Mouse (Mus musculus) hindbrain, postnatal 0 days (tissue): ENCODE measurements around the gene Sympk. TPM values are rescaled to one million over a fixed set of nuclear protein-coding genes. Genes with fewer than 3 reads are reported as not detected.

Experiments used
- ATAC-seq: fragments of 200-750 bp; cut with Nextera tagmentation; 2 replicates; pipeline ENCODE4 v1.8.0; 2017; ENCODE audit warnings: mild to moderate bottlenecking, moderate TSS enrichment, moderate library complexity
- DNase-seq: peaks from one replicate; pipeline ENCODE4 v3.0.0-alpha.2; 2015; ENCODE audit warnings: low spot score
- H3K27ac ChIP-seq: fragments of 300-500 bp; sonication (generic); 2 replicates; pipeline ENCODE4 v1.5.1; 2014; ENCODE audit warnings: mild to moderate bottlenecking
- H3K27me3 ChIP-seq: fragments of 300-500 bp; sonication (generic); 2 replicates; pipeline ENCODE4 v1.6.1; 2014; ENCODE audit warnings: low read length, mixed read lengths; ENCODE audit not compliant: insufficient read depth
- H3K36me3 ChIP-seq: fragments of 300-500 bp; sonication (generic); 2 replicates; pipeline ENCODE4 v1.6.1; 2014; ENCODE audit warnings: low read length, mixed read lengths; ENCODE audit not compliant: insufficient read depth
- H3K4me1 ChIP-seq: fragments of 300-500 bp; sonication (generic); 2 replicates; pipeline ENCODE4 v1.6.1; 2014; ENCODE audit warnings: antibody characterized with exemption, low read length, mixed read lengths; ENCODE audit not compliant: insufficient read depth
- H3K4me2 ChIP-seq: fragments of 300-500 bp; sonication (generic); 2 replicates; pipeline ENCODE4 v1.6.1; 2014; ENCODE audit warnings: low read depth, mild to moderate bottlenecking, low read length, moderate library complexity, mixed read lengths
- H3K4me3 ChIP-seq: fragments of 300-500 bp; sonication (generic); 2 replicates; pipeline ENCODE4 v1.5.1; 2014; ENCODE audit warnings: low read length
- H3K9ac ChIP-seq: fragments of 300-500 bp; sonication (generic); replicated peaks from 2 replicates; pipeline ENCODE4 v1.6.1; 2014; ENCODE audit warnings: mild to moderate bottlenecking, low read length, moderate library complexity, mixed read lengths
- H3K9me3 ChIP-seq: fragments of 300-500 bp; sonication (generic); 2 replicates; pipeline ENCODE4 v1.6.1; 2016; ENCODE audit warnings: low read length, mixed read lengths
- CTCF ChIP-seq: IDR thresholded peaks from 2 replicates; pipeline ENCODE4 v1.5.1; 2016; ENCODE audit warnings: antibody characterized with exemption, control low read depth, low read depth
- WGBS: fragments of 180-500 bp; shearing (Covaris S2); extraction: QIAGEN DNeasy Blood & Tissue Kit; methylation state at CpG from one replicate; pipeline ENCODE4 v1.1.7; 2014; 5-methylcytosine and 5-hydroxymethylcytosine counted together
- polyA plus RNA-seq: library from polyadenylated mRNA; unstranded; fragments of >200 nt; fragmentation: Nextera tagmentation; extraction: Ambion mirVana; gene quantifications from 2 replicates; pipeline ENCODE4 v1.2.1, GENCODE M21; 2015
- total RNA-seq: library from RNA; depleted of rRNA; stranded (reverse); fragments of >200 nt; gene quantifications from 2 replicates; pipeline ENCODE4 v1.2.3, GENCODE M21; 2014

The Sympk gene
- total and polyA plus RNA-seq, 2 experiments from 2014 or later, result 19.2 to 85.4 TPM

DNA sequence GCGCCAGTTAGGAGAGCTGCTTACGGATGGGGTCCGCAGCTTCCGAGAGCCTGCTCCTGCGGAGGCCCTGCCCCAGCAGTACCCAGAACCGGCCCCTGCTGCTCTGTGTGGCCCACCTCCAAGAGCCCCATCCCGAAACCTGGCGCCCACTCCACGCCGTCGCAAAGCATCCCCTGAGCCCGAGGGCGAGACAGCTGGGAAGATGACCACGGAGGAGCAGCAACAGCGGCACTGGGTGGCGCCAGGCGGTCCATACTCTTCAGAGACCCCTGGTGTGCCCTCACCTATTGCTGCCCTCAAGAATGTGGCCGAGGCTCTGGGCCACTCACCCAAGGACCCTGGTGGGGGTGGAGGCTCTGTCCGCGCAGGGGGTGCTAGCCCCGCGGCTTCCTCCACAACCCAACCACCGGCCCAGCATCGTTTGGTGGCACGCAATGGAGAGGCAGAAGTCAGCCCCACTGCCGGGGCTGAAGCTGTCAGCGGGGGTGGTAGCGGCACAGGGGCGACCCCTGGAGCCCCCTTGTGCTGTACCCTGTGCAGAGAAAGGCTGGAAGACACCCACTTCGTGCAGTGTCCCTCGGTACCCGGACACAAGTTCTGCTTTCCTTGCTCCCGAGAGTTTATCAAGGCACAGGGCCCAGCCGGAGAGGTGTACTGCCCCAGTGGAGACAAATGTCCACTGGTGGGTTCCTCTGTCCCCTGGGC, 18.6 kb upstream of the Sympk start:
- no peaks in the 10 kb centered on the region for H3K36me3 ChIP-seq
- no peak overlapping the region; the same call in 1 of the 2 replicates for H3K9ac ChIP-seq
- peak overlapping the region; percentile 91 for H3K4me2 ChIP-seq
- no peaks in the 10 kb centered on the region for H3K27me3 ChIP-seq
- TF ChIP-seq CTCF, result no peak
- no peaks in the 10 kb centered on the region for H3K9me3 ChIP-seq
- peaks cover 19% of the 10 kb centered on the region for H3K4me1 ChIP-seq
- H3K4me3 ChIP-seq, result peak overlapping the region; percentile 59; the same call in 1 of the 2 replicates
- DNase-seq (no peak), ATAC-seq (no peak)
- no peak overlapping the region for H3K27ac ChIP-seq
- 72% methylated on average over 34 of the region's 34 CpGs for WGBS

DNA sequence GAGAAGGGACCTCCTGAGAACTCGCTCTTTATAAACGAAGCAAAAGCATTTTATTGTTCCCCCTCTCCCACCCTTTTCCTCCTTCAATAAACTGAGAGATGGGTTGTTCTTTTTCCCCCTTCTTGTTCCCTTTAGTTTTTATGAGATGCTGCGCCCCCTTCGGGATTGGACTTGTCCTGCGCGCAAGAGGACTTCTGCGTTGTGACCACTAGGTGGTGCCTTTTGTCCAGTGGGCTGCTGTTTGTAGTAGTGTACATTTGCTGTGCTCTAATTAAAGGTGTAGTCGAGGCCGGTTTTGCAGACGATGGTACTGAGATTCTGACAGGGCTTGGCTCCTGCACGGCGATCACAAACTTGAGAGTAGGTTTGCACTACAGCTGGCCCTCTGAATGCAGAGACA, 17.7 kb upstream of the Sympk start:
- H3K4me1 ChIP-seq, result peaks cover 19% of the 10 kb centered on the region
- H3K9ac ChIP-seq, result no peak overlapping the region
- WGBS, result 6% methylated on average over 12 of the region's 12 CpGs
- no peaks in the 10 kb centered on the region for H3K9me3 ChIP-seq
- H3K36me3 ChIP-seq, result no peaks in the 10 kb centered on the region
- DNase-seq (peak; percentile 95), ATAC-seq (no peak)
- no peak overlapping the region for H3K4me3 ChIP-seq
- peak; percentile 99 for TF ChIP-seq CTCF
- H3K27ac ChIP-seq, result no peak overlapping the region
- H3K27me3 ChIP-seq, result no peaks in the 10 kb centered on the region
- H3K4me2 ChIP-seq, result peak overlapping the region; percentile 91

DNA sequence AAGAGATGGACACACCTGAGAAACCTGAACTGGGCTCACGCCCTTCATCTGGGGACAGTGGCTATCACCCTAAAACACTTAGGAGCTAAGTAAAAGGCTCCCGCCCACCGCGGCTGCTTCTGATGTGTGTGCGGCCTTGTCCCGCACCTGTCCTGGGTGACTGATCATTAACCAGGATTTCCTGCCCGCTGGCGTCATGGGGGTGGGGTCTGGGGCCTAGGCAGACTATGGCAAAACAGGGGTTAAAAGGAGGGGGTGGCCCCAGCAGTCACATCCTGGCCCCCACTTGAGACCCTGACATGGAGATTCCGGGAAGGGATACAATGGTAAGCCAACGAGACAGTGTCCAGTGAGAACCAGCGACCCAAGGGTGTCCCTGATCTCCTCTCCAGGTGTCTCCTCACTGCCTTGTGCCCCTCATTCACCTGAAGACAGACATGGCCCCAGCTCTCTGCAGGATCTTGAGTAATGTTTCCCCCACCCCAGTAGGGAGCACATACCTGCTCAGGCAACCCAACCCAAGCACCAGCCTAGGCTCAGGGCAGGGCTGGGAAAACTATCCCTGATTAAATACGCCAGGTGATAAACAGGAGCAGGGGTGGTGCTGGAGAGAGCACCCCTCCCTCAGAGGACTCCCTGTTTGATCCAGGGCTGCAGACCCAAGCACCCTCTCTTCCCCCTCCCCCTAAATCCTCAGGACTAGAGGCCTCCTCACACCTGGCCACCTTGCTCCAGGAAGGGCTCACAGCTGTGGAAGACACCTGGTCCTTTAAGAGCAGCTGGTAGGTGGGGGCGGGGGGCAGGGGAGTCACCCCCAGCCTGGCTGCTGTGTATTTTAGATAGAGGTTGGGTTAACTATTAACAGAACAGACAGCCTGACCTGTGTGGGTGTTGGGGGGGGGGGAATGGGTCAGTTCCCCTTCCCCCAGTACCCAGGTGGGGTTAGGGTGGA, 16.9 kb upstream of the Sympk start:
- Histone ChIP-seq H3K9me3 (no peaks in the 10 kb centered on the region), H3K4me2 (no peak overlapping the region), H3K9ac (no peak overlapping the region), H3K4me3 (no peak overlapping the region), H3K27ac (no peak overlapping the region), H3K4me1 (peaks cover 19% of the 10 kb centered on the region), H3K27me3 (no peaks in the 10 kb centered on the region), H3K36me3 (no peaks in the 10 kb centered on the region)
- no peak for DNase-seq
- TF ChIP-seq CTCF, result no peak
- ATAC-seq, result no peak
- WGBS, result 80% methylated on average over 13 of the region's 13 CpGs

DNA sequence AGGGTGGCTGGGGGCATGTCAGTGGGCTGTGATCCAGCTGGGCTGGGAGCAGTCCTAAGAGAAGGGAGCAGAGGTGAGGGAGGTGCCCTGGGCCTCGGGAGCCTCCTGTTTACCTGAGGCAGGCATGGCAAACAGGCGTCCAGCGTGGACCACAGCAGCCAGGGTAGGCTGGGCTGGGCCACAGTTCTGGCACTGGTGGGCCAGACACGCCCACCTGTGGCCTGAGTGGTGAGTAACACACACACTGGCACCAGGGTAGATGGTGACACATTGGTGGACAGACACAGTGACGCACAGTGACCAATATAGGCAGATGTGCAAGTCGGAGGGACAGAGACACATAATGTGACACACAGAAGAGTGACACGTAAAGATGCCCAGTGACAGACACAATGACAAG, 13.6 kb upstream of the Sympk start:
- H3K4me1 ChIP-seq, result peaks cover 8% of the 10 kb centered on the region
- no peaks in the 10 kb centered on the region for H3K9me3 ChIP-seq
- no peak for TF ChIP-seq CTCF
- no peak overlapping the region for H3K4me3 ChIP-seq
- H3K27ac ChIP-seq, result no peak overlapping the region
- no peak overlapping the region for H3K9ac ChIP-seq
- WGBS, result 87% methylated on average over 7 of the region's 7 CpGs
- DNase-seq, result no peak
- H3K27me3 ChIP-seq, result no peaks in the 10 kb centered on the region
- ATAC-seq, result no peak
- no peaks in the 10 kb centered on the region for H3K36me3 ChIP-seq
- no peak overlapping the region for H3K4me2 ChIP-seq

DNA sequence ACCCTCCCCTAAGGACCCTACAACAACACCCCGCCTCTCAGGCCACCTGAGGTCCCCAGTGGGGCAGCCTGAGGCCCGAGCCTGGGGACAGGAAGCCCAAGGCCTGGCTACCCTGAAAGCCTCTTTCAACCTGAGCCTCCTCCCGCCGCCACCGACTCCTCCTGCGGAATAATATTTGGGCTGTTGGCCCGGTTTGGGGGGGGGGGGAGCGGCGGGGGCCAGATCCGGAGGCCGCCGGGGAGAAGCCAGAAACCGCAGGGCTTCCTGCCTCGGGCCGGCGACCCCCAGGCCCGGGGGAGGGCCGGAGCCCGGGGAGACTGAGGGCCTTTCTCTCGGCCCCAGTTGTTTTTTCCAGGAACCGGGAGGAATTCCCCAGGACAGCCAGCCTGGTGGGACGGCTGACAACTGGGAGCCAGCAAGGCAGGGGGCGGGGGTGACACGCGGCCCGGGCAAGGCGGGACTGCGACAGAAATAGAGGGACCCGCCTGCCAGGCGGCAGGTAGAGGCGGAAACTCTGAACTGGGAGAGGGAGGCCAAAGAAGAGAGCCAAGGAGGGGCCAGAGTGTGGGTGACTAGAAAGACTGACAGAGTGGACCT, 12.1 kb upstream of the Sympk start:
- no peaks in the 10 kb centered on the region for H3K36me3 ChIP-seq
- no peaks in the 10 kb centered on the region for H3K9me3 ChIP-seq
- H3K4me2 ChIP-seq, result peak overlapping the region; percentile 54
- no peak overlapping the region for H3K27ac ChIP-seq
- no peaks in the 10 kb centered on the region for H3K27me3 ChIP-seq
- no peaks in the 10 kb centered on the region for H3K4me1 ChIP-seq
- DNase-seq, result no peak
- TF ChIP-seq CTCF, result no peak
- H3K4me3 ChIP-seq, result peak overlapping the region; percentile 16
- H3K9ac ChIP-seq, result peak overlapping the region; percentile 51
- ATAC-seq, result no peak
- WGBS, result 4% methylated on average over 25 of the region's 31 CpGs

DNA sequence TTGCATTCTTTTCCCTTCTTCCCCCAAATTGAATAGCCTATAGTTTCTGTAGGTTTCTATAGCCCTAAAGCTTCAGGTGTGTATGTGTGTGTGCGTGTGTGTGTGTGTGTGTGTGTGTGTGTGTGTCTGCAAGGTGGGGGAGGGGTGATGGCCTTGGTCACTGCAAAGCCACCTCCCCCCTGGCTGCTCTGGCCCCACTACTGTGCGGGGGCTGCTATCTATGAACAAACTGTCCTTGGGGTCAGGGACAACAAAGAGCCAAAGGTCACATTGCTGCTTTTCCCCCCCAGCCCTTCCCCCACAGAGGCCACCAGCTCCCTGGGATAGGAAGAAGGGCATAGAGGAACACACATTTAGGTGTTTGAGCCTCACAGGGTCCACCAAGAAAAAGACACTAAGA, 11.3 kb upstream of the Sympk start:
- H3K4me2 ChIP-seq, result no peak overlapping the region
- H3K27me3 ChIP-seq, result no peaks in the 10 kb centered on the region
- H3K9me3 ChIP-seq, result no peaks in the 10 kb centered on the region
- no peak for TF ChIP-seq CTCF
- H3K4me1 ChIP-seq, result no peaks in the 10 kb centered on the region
- no peak for ATAC-seq
- no peak overlapping the region for H3K27ac ChIP-seq
- H3K4me3 ChIP-seq, result no peak overlapping the region
- WGBS, result 54% methylated on average over 2 of the region's 2 CpGs
- H3K36me3 ChIP-seq, result no peaks in the 10 kb centered on the region
- no peak overlapping the region for H3K9ac ChIP-seq
- no peak for DNase-seq
